ENCODE assay signal across 7 mouse cellular contexts in genomic region chr12:55463992-55464845, GRCm38 (mm10). TPM values are rescaled to one million over a fixed set of nuclear protein-coding genes. Genes with fewer than 3 reads are reported as not detected.
DNase-seq lines count a peak whose midpoint lies in the region; ATAC-seq and TF ChIP-seq lines count a peak whose summit lies in the region.

No protein-coding gene starts in this region.

- WGBS in forebrain, embryonic 12.5 days, result 34% methylated on average over 16 of the region's 16 CpGs
- WGBS in hindbrain, embryonic 16.5 days, result 16% methylated on average over 16 of the region's 16 CpGs
- 21% methylated on average over 16 of the region's 16 CpGs for whole genome bisulfite sequencing in midbrain, embryonic 11.5 days
- 15% methylated on average over 16 of the region's 16 CpGs for WGBS in stomach, postnatal 0 days

- peak overlapping the region; percentile 68 for H3K27ac ChIP-seq in forebrain, embryonic 12.5 days
- H3K27ac ChIP-seq in hindbrain, embryonic 16.5 days (ENCODE audit: low read depth, low read length), result peak overlapping the region; percentile 71
- H3K27ac ChIP-seq in midbrain, embryonic 11.5 days (ENCODE audit: low read depth, low read length), result peak overlapping the region; percentile 25
- peak overlapping the region; percentile 75 for H3K27ac ChIP-seq in stomach, postnatal 0 days (replicated peaks)

- peak overlapping the region; percentile 22; the same call in 1 of the 2 replicates for H3K4me2 ChIP-seq in forebrain, embryonic 12.5 days
- H3K4me2 ChIP-seq in hindbrain, embryonic 16.5 days (ENCODE audit: low read length), result peak overlapping the region; percentile 13
- H3K4me2 ChIP-seq in midbrain, embryonic 11.5 days, result peak overlapping the region; percentile 17
- peak overlapping the region; percentile 38 for H3K4me2 ChIP-seq in stomach, postnatal 0 days (replicated peaks; ENCODE audit: low read depth)

- no peak for TF ChIP-seq CTCF in brain, embryonic 14.5 days (IDR thresholded peaks at IDR 0.05; ENCODE audit: borderline replicate concordance, extremely low read depth, insufficient read depth, insufficient read length)
- no peak for TF ChIP-seq CTCF in stomach, postnatal 0 days (IDR thresholded peaks at IDR 0.05; ENCODE audit: low read depth)

- 0 out of 2 replicates have a peak overlapping the region, but pooled peaks have one; percentile 8 for H3K9ac ChIP-seq in forebrain, embryonic 12.5 days
- H3K9ac ChIP-seq in hindbrain, embryonic 16.5 days (ENCODE audit: low read depth, low read length), result no peak overlapping the region
- H3K9ac ChIP-seq in midbrain, embryonic 11.5 days (ENCODE audit: low read length), result no peak overlapping the region
- H3K9ac ChIP-seq in stomach, postnatal 0 days (ENCODE audit: low read length), result no peak overlapping the region; the same call in 1 of the 2 replicates

- peaks cover 5% of the 10 kb centered on the region; the same call in 1 of the 2 replicates for H3K27me3 ChIP-seq in forebrain, embryonic 12.5 days
- no peaks in the 10 kb centered on the region for H3K27me3 ChIP-seq in hindbrain, embryonic 16.5 days (replicated peaks; ENCODE audit: control insufficient read depth, insufficient read depth, low read length)
- no peaks in the 10 kb centered on the region for H3K27me3 ChIP-seq in midbrain, embryonic 11.5 days (ENCODE audit: control insufficient read depth, insufficient read depth, low read length)
- no peaks in the 10 kb centered on the region for H3K27me3 ChIP-seq in stomach, postnatal 0 days (ENCODE audit: control insufficient read depth, insufficient read depth, low read length)

- H3K4me3 ChIP-seq in forebrain, embryonic 12.5 days (replicated peaks), result no peak overlapping the region
- no peak overlapping the region for H3K4me3 ChIP-seq in hindbrain, embryonic 16.5 days (ENCODE audit: low read length)
- H3K4me3 ChIP-seq in midbrain, embryonic 11.5 days (ENCODE audit: low read depth, low read length), result no peak overlapping the region
- H3K4me3 ChIP-seq in stomach, postnatal 0 days (ENCODE audit: low read depth, low read length), result no peak overlapping the region

- peak; percentile 65; the same call in 1 of the 2 replicates for ATAC-seq in forebrain, embryonic 12.5 days (ENCODE audit: low FRiP score)
- peak; percentile 80 for ATAC-seq in hindbrain, embryonic 16.5 days
- peak; percentile 66 for ATAC-seq in midbrain, embryonic 11.5 days (ENCODE audit: low FRiP score)
- peak; percentile 33; the same call in 1 of the 2 replicates for ATAC-seq in stomach, postnatal 0 days (ENCODE audit: low FRiP score, low TSS enrichment)

- H3K36me3 ChIP-seq in forebrain, embryonic 12.5 days (replicated peaks), result no peaks in the 10 kb centered on the region
- H3K36me3 ChIP-seq in hindbrain, embryonic 16.5 days (ENCODE audit: control insufficient read depth, insufficient read depth, low read length), result no peaks in the 10 kb centered on the region
- H3K36me3 ChIP-seq in midbrain, embryonic 11.5 days (ENCODE audit: control insufficient read depth, insufficient read depth, low read length), result no peaks in the 10 kb centered on the region
- H3K36me3 ChIP-seq in stomach, postnatal 0 days (ENCODE audit: control insufficient read depth, insufficient read depth, low read length), result no peaks in the 10 kb centered on the region

- no peaks in the 10 kb centered on the region for H3K9me3 ChIP-seq in forebrain, embryonic 12.5 days
- no peaks in the 10 kb centered on the region for H3K9me3 ChIP-seq in hindbrain, embryonic 16.5 days (ENCODE audit: control insufficient read depth, low read length)
- no peaks in the 10 kb centered on the region for H3K9me3 ChIP-seq in midbrain, embryonic 11.5 days (ENCODE audit: control insufficient read depth, low read length)
- H3K9me3 ChIP-seq in stomach, postnatal 0 days (ENCODE audit: control insufficient read depth, low read length), result no peaks in the 10 kb centered on the region

- DNase-seq in NIH3T3 (ENCODE audit: low read depth), result peak; percentile 82
- peak; percentile 86 for DNase-seq in brain, embryonic 14.5 days (ENCODE audit: low read depth)
- peak; percentile 55 to 64 for DNase-seq in layer of hippocampus, postnatal 14 days (ENCODE audit: low spot score in 2 of 2)
- peak; percentile 91 for DNase-seq in midbrain, embryonic 11.5 days (ENCODE audit: low spot score, missing footprints)
- peak; percentile 65 for DNase-seq in stomach, postnatal 0 days (ENCODE audit: low spot score)

- TF ChIP-seq POLR2A in brain, embryonic 14.5 days (IDR thresholded peaks at IDR 0.05; ENCODE audit: borderline replicate concordance, extremely low read depth, insufficient read depth, insufficient read length, poor library complexity, severe bottlenecking), result no peak

- H3K4me1 ChIP-seq in forebrain, embryonic 12.5 days, result peaks cover 45% of the 10 kb centered on the region
- peaks cover 26% of the 10 kb centered on the region for H3K4me1 ChIP-seq in hindbrain, embryonic 16.5 days (ENCODE audit: control insufficient read depth, insufficient read depth, low read depth, low read length)
- H3K4me1 ChIP-seq in midbrain, embryonic 11.5 days (ENCODE audit: control insufficient read depth, insufficient read depth, low read length), result peaks cover 23% of the 10 kb centered on the region
- H3K4me1 ChIP-seq in stomach, postnatal 0 days (replicated peaks; ENCODE audit: control insufficient read depth, insufficient read depth), result peaks cover 13% of the 10 kb centered on the region

- TF ChIP-seq EP300 in stomach, postnatal 0 days (optimal IDR thresholded peaks at IDR 0.05), result peak; percentile 64

RNA-seq across cellular contexts. Expression of gene Nfkbia, which starts 28.2 kb away (rescaled TPM):
- polyA plus RNA-seq in brain, embryonic 14.5 days (2012; rRNA removed), result 41.0 and 46.0 TPM in 2 replicates
- 36.4 and 39.6 TPM in 2 replicates for polyA plus RNA-seq in forebrain, embryonic 12.5 days (2016; fragmentation: Nextera tagmentation; extraction: Ambion mirVana)
- 62.3 and 64.3 TPM in 2 replicates for polyA plus RNA-seq in hindbrain, embryonic 16.5 days (2015; fragmentation: Nextera tagmentation; extraction: Ambion mirVana)
- total RNA-seq in layer of hippocampus, postnatal 14 days (2021), result 10 to 100 TPM; 35.2 to 43.8 TPM
- polyA plus RNA-seq in midbrain, embryonic 11.5 days (2014; fragmentation: Nextera tagmentation; extraction: Ambion mirVana), result 43.1 and 45.0 TPM in 2 replicates
- 110 and 119 TPM in 2 replicates for polyA plus RNA-seq in stomach, postnatal 0 days (2015; fragmentation: Nextera tagmentation; extraction: Ambion mirVana)

Comparison
In these comparisons a context has a peak if more than half of its experiments do, and no peak if none do; other contexts are left out.
1. H3K27ac ChIP-seq: peak in every context shown above with its lines; median percentile 75 in stomach, postnatal 0 days; 71 in hindbrain, embryonic 16.5 days; 68 in forebrain, embryonic 12.5 days; 25 in midbrain, embryonic 11.5 days.